Mouse (Mus musculus) embryonic facial prominence, embryonic 13.5 days (tissue): ENCODE measurements at regions not wholly inside any gene's neighbourhood (a gene's known extent, or its start where the extent isn't known, plus 50 kb on each side); places are given as distances from the start of the nearest gene placed in this dataset.

Experiments used
- ATAC-seq: fragments of 200-750 bp; cut with Nextera tagmentation; 2 replicates; pipeline ENCODE4 v1.8.0; 2017; ENCODE audit warnings: low read depth; ENCODE audit not compliant: insufficient number of reproducible peaks, insufficient read depth, low FRiP score, low TSS enrichment
- H3K27ac ChIP-seq: fragments of 300-500 bp; sonication (generic); 2 replicates; pipeline ENCODE4 v1.5.1; 2015; ENCODE audit warnings: moderate library complexity, mild to moderate bottlenecking, inconsistent platforms
- H3K27me3 ChIP-seq: fragments of 300-500 bp; sonication (generic); 2 replicates; pipeline ENCODE4 v1.6.1; 2015; ENCODE audit warnings: mild to moderate bottlenecking, inconsistent platforms
- H3K36me3 ChIP-seq: fragments of 300-500 bp; sonication (generic); 2 replicates; pipeline ENCODE4 v1.6.1; 2015; ENCODE audit warnings: mild to moderate bottlenecking, inconsistent platforms
- H3K4me1 ChIP-seq: fragments of 300-500 bp; sonication (generic); 2 replicates; pipeline ENCODE4 v1.6.1; 2015; ENCODE audit warnings: inconsistent platforms
- H3K4me2 ChIP-seq: fragments of 300-500 bp; sonication (generic); 2 replicates; pipeline ENCODE4 v1.6.1; 2015; ENCODE audit warnings: moderate library complexity, mild to moderate bottlenecking, inconsistent platforms
- H3K4me3 ChIP-seq: fragments of 300-500 bp; sonication (generic); 2 replicates; pipeline ENCODE4 v1.5.1; 2015; ENCODE audit warnings: mild to moderate bottlenecking, inconsistent platforms
- H3K9ac ChIP-seq: fragments of 300-500 bp; sonication (generic); 2 replicates; pipeline ENCODE4 v1.6.1; 2015; ENCODE audit warnings: mild to moderate bottlenecking, inconsistent platforms
- H3K9me3 ChIP-seq: fragments of 300-500 bp; sonication (generic); 2 replicates; pipeline ENCODE4 v1.6.1; 2016; ENCODE audit warnings: inconsistent platforms
- WGBS: fragments of 180-500 bp; shearing (Covaris S2); methylation state at CpG from one replicate; pipeline ENCODE4 v1.1.7; 2015; ENCODE audit warnings: mixed read lengths; 5-methylcytosine and 5-hydroxymethylcytosine counted together

- no peak overlapping the region for H3K9ac ChIP-seq
- H3K36me3 ChIP-seq = no peaks in the 10 kb centered on the region
- no peak overlapping the region for H3K4me2 ChIP-seq
- no peak for ATAC-seq
- H3K27ac ChIP-seq = peak overlapping the region; percentile 74
- H3K4me1 ChIP-seq = peaks cover 24% of the 10 kb centered on the region
- 70% methylated on average over 6 of the region's 6 CpGs for WGBS
- H3K9me3 ChIP-seq = no peaks in the 10 kb centered on the region
- peaks cover 4% of the 10 kb centered on the region; the same call in 1 of the 2 replicates for H3K27me3 ChIP-seq
- H3K4me3 ChIP-seq = no peak overlapping the region
These were observed 113.1 kb upstream of the Gm26897 start for GRCm38 (mm10) chr5:111620626-111621025.

GRCm38 (mm10) chr5:111622481-111622880, 111.2 kb upstream of the Gm26897 start:
- Histone ChIP-seq H3K4me2 (no peak overlapping the region), H3K9ac (no peak overlapping the region), H3K27me3 (peaks cover 4% of the 10 kb centered on the region; the same call in 1 of the 2 replicates), H3K36me3 (no peaks in the 10 kb centered on the region), H3K4me3 (no peak overlapping the region), H3K9me3 (no peaks in the 10 kb centered on the region), H3K27ac (no peak overlapping the region), H3K4me1 (peaks cover 36% of the 10 kb centered on the region)
- ATAC-seq = no peak
- 62% methylated on average over 5 of the region's 5 CpGs for WGBS

- H3K4me2 ChIP-seq = no peak overlapping the region
- H3K36me3 ChIP-seq = no peaks in the 10 kb centered on the region
- no peak overlapping the region for H3K27ac ChIP-seq
- ATAC-seq = no peak
- peaks cover 26% of the 10 kb centered on the region for H3K4me1 ChIP-seq
- H3K9ac ChIP-seq = no peak overlapping the region; the same call in 1 of the 2 replicates
- H3K4me3 ChIP-seq = no peak overlapping the region
- H3K27me3 ChIP-seq = peaks cover 4% of the 10 kb centered on the region; the same call in 1 of the 2 replicates
- H3K9me3 ChIP-seq = no peaks in the 10 kb centered on the region
- 29% methylated on average over 6 of the region's 6 CpGs for WGBS
These were observed 107.4 kb upstream of the Gm26897 start for GRCm38 (mm10) chr5:111626273-111626798.

- H3K4me3 ChIP-seq = no peak overlapping the region
- H3K9ac ChIP-seq = no peak overlapping the region
- 0 out of 2 replicates have a peak, but pooled peaks have one; percentile 52 for ATAC-seq
- H3K4me1 ChIP-seq = peaks cover 36% of the 10 kb centered on the region
- 0 out of 2 replicates have a peak, but pooled peaks cover 5% of the 10 kb centered on the region for H3K9me3 ChIP-seq
- 92% methylated on average over 3 of the region's 3 CpGs for WGBS
- no peaks in the 10 kb centered on the region; the same call in 1 of the 2 replicates for H3K27me3 ChIP-seq
- no peaks in the 10 kb centered on the region for H3K36me3 ChIP-seq
- no peak overlapping the region for H3K4me2 ChIP-seq
- H3K27ac ChIP-seq = no peak overlapping the region
These were observed 103.3 kb upstream of the Gm26897 start for GRCm38 (mm10) chr5:111630313-111630844.

DNA sequence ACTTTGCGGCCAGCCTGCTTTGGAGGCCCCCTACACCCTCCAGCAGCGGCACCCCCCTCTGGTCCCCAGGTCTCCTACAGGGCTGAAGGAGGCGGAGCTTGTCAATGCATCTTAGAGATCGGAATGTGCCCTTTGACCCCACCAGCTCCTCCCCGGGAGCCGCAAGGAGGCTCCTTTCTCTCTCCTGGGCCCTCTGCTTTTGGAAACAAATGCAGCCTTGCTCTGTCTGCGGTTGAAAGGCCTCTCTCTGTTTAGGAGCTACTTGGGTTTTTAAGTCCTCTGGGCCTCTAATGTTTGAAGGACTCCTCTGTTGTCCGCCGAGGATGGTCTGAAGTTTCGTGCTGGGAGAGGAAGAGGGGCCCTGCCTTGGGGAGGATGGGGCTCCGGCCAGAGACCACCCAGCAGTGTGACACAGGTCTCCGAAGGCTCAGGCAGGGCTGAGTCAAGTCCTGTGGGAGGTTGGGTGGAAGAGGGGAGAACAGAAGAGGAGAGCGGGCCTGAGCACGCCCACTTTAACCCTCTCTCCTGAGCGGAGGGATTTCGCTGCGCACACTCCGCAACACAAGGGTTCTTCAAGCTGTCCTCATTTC, 102.1 kb upstream of the Gm26897 start:
- H3K27me3 ChIP-seq = no peaks in the 10 kb centered on the region
- peak overlapping the region; percentile 54 for H3K9ac ChIP-seq
- no peak overlapping the region; the same call in 1 of the 2 replicates for H3K4me3 ChIP-seq
- H3K36me3 ChIP-seq = no peaks in the 10 kb centered on the region
- H3K4me2 ChIP-seq = peak overlapping the region; percentile 27
- WGBS = 10% methylated on average over 18 of the region's 18 CpGs
- peaks cover 33% of the 10 kb centered on the region for H3K4me1 ChIP-seq
- peak overlapping the region; percentile 94 for H3K27ac ChIP-seq
- no peak for ATAC-seq
- H3K9me3 ChIP-seq = 0 out of 2 replicates have a peak, but pooled peaks cover 5% of the 10 kb centered on the region

- peaks cover 7% of the 10 kb centered on the region; the same call in 1 of the 2 replicates for H3K27me3 ChIP-seq
- ATAC-seq = no peak
- H3K9me3 ChIP-seq = 0 out of 2 replicates have a peak, but pooled peaks cover 5% of the 10 kb centered on the region
- WGBS = 80% methylated on average over 5 of the region's 5 CpGs
- H3K9ac ChIP-seq = no peak overlapping the region
- H3K36me3 ChIP-seq = no peaks in the 10 kb centered on the region
- peaks cover 36% of the 10 kb centered on the region for H3K4me1 ChIP-seq
- H3K4me2 ChIP-seq = no peak overlapping the region
- H3K4me3 ChIP-seq = no peak overlapping the region
- H3K27ac ChIP-seq = no peak overlapping the region
These were observed 98.6 kb upstream of the Gm26897 start for GRCm38 (mm10) chr5:111635092-111635491.

DNA sequence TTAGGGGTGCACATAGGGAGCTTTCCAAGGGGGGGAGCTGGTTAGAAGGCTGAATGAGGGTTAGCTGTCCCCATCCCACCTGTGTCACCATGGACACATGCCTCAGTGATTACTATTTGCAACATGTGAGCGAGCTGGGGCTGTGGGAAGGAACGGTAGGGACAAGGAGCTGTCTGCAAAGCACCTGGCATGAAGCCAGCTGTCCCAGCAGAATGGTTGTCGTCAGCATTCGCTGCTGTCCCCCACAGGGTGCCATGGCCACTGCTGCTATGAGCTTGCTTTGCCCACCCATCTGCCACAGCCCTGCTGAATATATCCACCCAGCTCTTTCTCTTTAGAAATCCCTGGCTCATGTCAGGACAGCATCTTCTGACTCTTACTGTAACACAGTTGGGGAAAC, 96.8 kb upstream of the Gm26897 start:
- H3K36me3 ChIP-seq = no peaks in the 10 kb centered on the region
- peaks cover 7% of the 10 kb centered on the region; the same call in 1 of the 2 replicates for H3K27me3 ChIP-seq
- 32% methylated on average over 4 of the region's 4 CpGs for WGBS
- H3K9ac ChIP-seq = no peak overlapping the region
- no peak overlapping the region for H3K4me3 ChIP-seq
- no peak overlapping the region for H3K4me2 ChIP-seq
- ATAC-seq = no peak
- 0 out of 2 replicates have a peak, but pooled peaks cover 5% of the 10 kb centered on the region for H3K9me3 ChIP-seq
- no peak overlapping the region for H3K27ac ChIP-seq
- peaks cover 37% of the 10 kb centered on the region for H3K4me1 ChIP-seq

GRCm38 (mm10) chr5:111638306-111638705, 95.4 kb upstream of the Gm26897 start:
- Histone ChIP-seq H3K9ac (no peak overlapping the region), H3K36me3 (no peaks in the 10 kb centered on the region), H3K9me3 (0 out of 2 replicates have a peak, but pooled peaks cover 3% of the 10 kb centered on the region), H3K27ac (no peak overlapping the region), H3K4me1 (peaks cover 32% of the 10 kb centered on the region), H3K27me3 (peaks cover 7% of the 10 kb centered on the region; the same call in 1 of the 2 replicates), H3K4me3 (no peak overlapping the region), H3K4me2 (no peak overlapping the region)
- 54% methylated on average over 7 of the region's 7 CpGs for WGBS
- ATAC-seq = no peak

- H3K9ac ChIP-seq = peak overlapping the region; percentile 17; the same call in 1 of the 2 replicates
- H3K4me1 ChIP-seq = peaks cover 34% of the 10 kb centered on the region
- ATAC-seq = no peak
- H3K27ac ChIP-seq = peak overlapping the region; percentile 14; the same call in 1 of the 2 replicates
- 0 out of 2 replicates have a peak overlapping the region, but pooled peaks have one; percentile 17 for H3K4me3 ChIP-seq
- peak overlapping the region; percentile 53 for H3K4me2 ChIP-seq
- 12% methylated on average over 28 of the region's 29 CpGs for WGBS
- H3K9me3 ChIP-seq = no peaks in the 10 kb centered on the region
- H3K27me3 ChIP-seq = peaks cover 7% of the 10 kb centered on the region; the same call in 1 of the 2 replicates
- no peaks in the 10 kb centered on the region for H3K36me3 ChIP-seq
These were observed 94.0 kb upstream of the Gm26897 start for GRCm38 (mm10) chr5:111639476-111640287.

DNA sequence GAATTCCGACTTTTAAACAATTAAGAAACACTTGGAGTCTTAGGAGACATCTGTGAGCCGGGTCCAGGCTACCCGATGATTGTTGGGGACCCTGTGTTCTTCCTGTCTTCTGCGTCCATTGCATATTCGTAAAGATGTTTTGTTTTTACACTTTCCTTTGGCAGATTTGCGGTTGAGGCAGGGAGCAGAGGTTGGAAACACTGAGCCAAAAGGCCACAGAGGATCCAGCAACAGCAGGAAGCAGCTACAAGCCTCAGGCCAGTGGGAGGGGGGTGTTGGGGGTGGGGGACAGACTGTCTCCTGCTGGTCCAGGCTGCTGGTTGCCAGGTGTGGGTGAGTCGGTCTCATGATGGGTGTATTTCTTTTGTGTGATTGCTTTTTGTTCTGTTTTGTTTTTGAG, 92.7 kb upstream of the Gm26897 start:
- peaks cover 7% of the 10 kb centered on the region; the same call in 1 of the 2 replicates for H3K27me3 ChIP-seq
- H3K4me3 ChIP-seq = no peak overlapping the region
- H3K9ac ChIP-seq = no peak overlapping the region
- no peaks in the 10 kb centered on the region for H3K36me3 ChIP-seq
- H3K9me3 ChIP-seq = no peaks in the 10 kb centered on the region
- H3K4me1 ChIP-seq = peaks cover 33% of the 10 kb centered on the region
- ATAC-seq = no peak
- H3K27ac ChIP-seq = 0 out of 2 replicates have a peak overlapping the region, but pooled peaks have one; percentile 8
- WGBS = 36% methylated on average over 7 of the region's 7 CpGs
- no peak overlapping the region for H3K4me2 ChIP-seq

- Histone ChIP-seq H3K4me2 (no peak overlapping the region), H3K9ac (no peak overlapping the region), H3K36me3 (no peaks in the 10 kb centered on the region), H3K4me1 (peaks cover 31% of the 10 kb centered on the region), H3K4me3 (no peak overlapping the region), H3K27ac (no peak overlapping the region), H3K9me3 (no peaks in the 10 kb centered on the region), H3K27me3 (peaks cover 7% of the 10 kb centered on the region; the same call in 1 of the 2 replicates)
- 65% methylated on average over 4 of the region's 4 CpGs for WGBS
- no peak for ATAC-seq
These were observed 92.0 kb upstream of the Gm26897 start for GRCm38 (mm10) chr5:111641685-111642084.
